Mouse (Mus musculus): ENCODE results near the gene Nxpe3.

- TF ChIP-seq MYOG (IDR thresholded peaks at IDR 0.05; ENCODE audit: control insufficient read depth, extremely low read depth, insufficient read length) (no peak), CTCF (IDR thresholded peaks at IDR 0.05; ENCODE audit: control insufficient read depth, insufficient read depth, insufficient read length) (no peak), MAX (IDR thresholded peaks at IDR 0.05) (no peak), USF1 (IDR thresholded peaks at IDR 0.05; ENCODE audit: low read depth) (no peak), CEBPB (IDR thresholded peaks at IDR 0.05; ENCODE audit: low read depth) (no peak), FOSL1 (IDR thresholded peaks at IDR 0.05; ENCODE audit: insufficient read depth, low read length, poor library complexity, severe bottlenecking) (no peak)
These were observed 85.1 kb downstream of the Nxpe3 start for GRCm38 (mm10) chr16:55809779-55810514.
